Mouse (Mus musculus) 3134 (cell line): ENCODE measurements around the gene Dgki.

Source experiments
- DNase-seq: peaks from one replicate; pipeline ENCODE4 v3.0.0-alpha.2; 2011; ENCODE audit warnings: low spot score; ENCODE audit not compliant: insufficient read length; ENCODE audit errors: extremely low read depth

Gene Dgki

GRCm38 (mm10) chr6:36830371-36830925 is 469.5 kb downstream of the Dgki start:
- no peak for DNase-seq

- DNase-seq, result no peak
Observed at GRCm38 (mm10) chr6:36819784-36820050, 480.3 kb downstream of the Dgki start.

DNA sequence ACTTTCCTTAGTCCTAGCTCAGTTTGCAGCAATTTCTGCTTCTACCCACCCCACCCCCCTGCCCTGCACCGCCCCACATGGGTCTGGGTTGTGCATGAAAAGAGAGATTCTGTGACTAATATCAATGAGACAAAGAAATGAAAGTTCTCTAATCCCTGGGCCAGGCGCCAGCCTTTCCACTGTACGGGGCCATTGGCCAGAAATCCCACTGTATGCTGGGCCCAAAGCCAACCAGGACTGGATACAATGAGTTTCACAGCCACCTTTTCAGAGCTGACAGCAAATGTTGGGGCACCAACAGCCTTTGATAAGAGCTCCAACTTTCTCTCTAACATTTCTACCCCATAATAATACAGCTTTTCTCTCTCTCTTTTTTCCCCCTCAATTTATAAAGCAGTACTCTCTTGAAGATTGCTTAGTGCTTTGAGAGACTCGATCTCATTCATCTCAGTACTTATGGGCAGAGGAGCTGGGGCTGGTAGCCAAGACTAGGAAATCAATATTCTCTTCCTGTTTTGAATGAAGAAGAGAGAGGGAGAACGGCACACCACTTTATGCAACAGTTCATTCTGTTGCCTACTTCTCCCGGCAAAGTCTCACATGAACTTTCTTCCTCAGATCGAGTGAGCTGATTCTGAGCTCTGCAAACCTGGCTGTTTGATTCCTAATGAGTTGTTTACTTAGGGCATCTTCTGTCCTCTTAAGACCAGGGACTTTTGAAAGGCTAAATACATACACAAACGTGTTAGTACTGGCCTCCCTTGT is 480.8 kb downstream of the Dgki start:
- peak; percentile 69 for DNase-seq

GRCm38 (mm10) chr6:36818281-36819018 is 481.5 kb downstream of the Dgki start:
- DNase-seq, result no peak

DNA sequence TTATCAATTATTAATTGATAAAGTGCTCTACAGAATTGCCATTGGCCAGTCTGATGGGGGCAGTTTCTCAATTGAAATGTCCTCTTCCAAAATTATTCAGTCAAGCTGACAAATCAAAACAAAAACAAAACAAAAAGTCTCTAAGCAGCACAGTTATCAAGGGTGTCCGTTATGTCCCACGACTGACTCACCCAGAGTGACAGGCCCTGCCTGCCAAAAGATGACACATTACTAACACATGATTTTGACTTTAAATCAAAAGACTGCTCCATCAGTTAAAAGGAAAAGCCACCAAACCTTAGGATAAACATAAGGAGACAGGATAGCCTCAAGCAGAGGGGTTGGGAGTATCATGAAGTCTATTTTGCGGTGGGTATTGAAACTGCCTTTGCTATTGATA is 483.3 kb downstream of the Dgki start:
- DNase-seq, result no peak

GRCm38 (mm10) chr6:36815992-36816391 is 484.0 kb downstream of the Dgki start:
- no peak for DNase-seq

DNA sequence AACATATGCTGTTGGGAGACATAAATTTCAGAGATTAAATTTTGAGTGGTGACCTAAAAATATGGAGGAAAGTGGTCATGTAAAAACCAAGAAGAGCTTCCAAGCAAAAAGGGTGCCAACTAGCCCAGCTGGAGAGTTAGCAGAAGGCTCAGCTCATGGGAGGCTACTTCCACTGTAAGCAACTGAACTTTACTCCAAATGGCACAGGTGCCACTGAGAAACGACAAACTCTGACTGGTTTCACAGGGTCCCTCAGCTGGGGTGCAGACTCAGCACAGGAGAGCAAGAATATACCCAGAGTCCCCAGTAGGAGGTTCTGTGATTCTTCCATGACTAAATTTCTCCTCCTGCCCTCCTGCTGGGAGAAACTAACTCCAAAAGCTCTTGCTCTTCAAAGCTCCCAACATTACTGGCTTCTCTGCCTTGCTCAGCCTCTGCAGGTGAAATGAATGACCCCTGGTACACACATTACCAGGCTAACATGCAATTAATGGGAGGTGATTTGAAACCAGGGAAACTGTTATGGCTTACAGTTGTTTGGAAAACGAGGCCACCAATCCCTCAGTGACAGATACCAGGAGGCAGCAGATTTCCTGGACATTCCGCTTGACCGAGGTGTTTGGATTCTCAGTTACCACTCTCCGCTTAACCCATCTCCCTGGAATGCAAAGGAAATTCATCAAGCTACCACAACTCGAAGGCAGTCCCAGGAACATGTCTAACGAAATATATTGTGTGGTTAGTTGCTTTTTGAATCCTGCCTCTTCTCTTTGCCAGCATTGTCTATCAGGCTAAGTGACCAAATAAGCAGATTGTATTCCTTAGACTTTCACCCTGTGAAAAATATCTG is 487.1 kb downstream of the Dgki start:
- no peak for DNase-seq

DNA sequence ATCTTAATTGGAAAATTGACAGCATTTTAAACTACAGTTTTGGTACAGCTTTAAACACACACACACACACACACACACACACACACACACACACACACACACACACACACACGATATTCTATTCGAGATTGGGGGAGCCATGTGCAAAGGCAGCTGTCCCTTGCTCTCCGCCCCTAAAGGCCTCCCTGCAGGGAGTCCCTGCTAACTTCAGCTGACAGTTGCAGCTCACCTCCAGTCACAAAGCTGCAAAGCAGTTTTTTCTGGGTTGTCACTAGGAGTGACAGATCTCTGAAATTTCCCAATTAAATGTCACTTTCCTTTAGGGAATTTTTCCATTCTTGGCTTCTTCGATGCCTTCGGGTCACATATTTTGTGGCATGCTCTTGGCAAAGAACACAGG is 489.5 kb downstream of the Dgki start:
- no peak for DNase-seq

- peak; percentile 65 for DNase-seq
Observed at GRCm38 (mm10) chr6:36809747-36810285, 490.2 kb downstream of the Dgki start, which contains the start of gene Ptn. Ptn (minus strand) TSS chr6:36810220.

DNA sequence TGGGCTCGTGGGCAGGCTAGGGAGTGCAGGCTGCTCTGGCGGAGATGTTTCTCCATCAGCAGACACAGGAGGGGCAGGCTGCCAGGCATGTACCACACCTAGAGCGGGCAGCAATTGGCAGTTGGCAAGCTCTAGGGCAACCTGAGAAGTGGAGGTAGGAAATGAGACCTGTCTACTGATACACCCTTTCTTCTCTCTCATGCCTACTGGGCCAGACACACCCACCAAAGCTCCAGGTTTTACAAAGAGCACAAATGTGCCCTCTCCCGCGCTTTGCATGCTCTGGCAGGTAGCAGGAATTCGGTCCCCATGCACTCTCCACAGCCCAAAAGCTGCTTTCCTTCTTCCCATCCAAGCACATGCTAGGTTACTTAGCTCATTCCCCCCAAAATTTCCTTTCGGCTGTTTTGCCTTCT is 490.7 kb downstream of the Dgki start:
- DNase-seq, result peak; percentile 23

- DNase-seq, result no peak
Observed at GRCm38 (mm10) chr6:36808306-36809058, 491.5 kb downstream of the Dgki start.

DNA sequence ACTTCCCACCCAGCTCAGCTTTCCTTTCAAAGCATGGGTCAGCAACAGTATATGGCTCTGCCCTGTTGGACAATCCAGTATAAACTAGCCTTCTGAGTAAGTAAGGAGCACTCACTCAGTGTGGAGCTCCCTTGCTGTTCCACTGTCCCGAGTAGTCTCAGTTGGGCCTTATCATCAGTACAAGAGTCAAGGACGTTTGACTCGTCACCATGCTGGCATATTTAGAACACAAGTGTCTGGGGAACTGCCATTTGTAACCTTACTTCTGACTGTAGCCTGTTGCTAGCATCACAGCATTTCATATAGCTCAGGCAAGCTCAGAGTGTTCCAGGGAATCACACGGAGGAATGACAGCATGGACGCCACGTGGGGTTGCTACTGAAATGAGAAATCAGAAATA is 493.1 kb downstream of the Dgki start:
- DNase-seq, result no peak

GRCm38 (mm10) chr6:36800309-36800946 is 499.6 kb downstream of the Dgki start:
- DNase-seq, result no peak

GRCm38 (mm10) chr6:36797066-36797655 is 502.8 kb downstream of the Dgki start:
- DNase-seq, result no peak
